Mouse (Mus musculus) heart, postnatal 25 days (tissue): Measurements from ENCODE around the gene Clic5. TPM values are rescaled to one million over a fixed set of nuclear protein-coding genes. Genes with fewer than 3 reads are reported as not detected.

Source experiments
- total RNA-seq, 2 experiments: library from RNA; stranded (reverse); gene quantifications; 2 replicates each; pipeline ENCODE4 v1.2.3; 2021

The Clic5 gene
- total RNA-seq, 2 experiments from 2014 or later = 114 to 142 TPM

Other genes with a start within 250 kb of the Clic5 start
- gene Enpp5, start 109.8 kb upstream of the Clic5 start, total RNA-seq = 10 to 100 TPM; 10.1 to 10.6 TPM
- gene Enpp4, start 82.8 kb upstream of the Clic5 start, total RNA-seq = 10 to 100 TPM; 19.0 to 19.1 TPM